Mouse (Mus musculus) ES-CJ7 (cell line): Measurements from ENCODE around the gene Cep128.

Experiments
- DNase-seq: peaks from one replicate; pipeline ENCODE4 v3.0.0; 2011; ENCODE audit warnings: low read depth, low spot score

Cep128 gene

GRCm38 (mm10) chr12:90971156-90971555 is 413.1 kb downstream of the Cep128 start:
- DNase-seq: no peak

GRCm38 (mm10) chr12:90961386-90962017 is 422.7 kb downstream of the Cep128 start:
- no peak for DNase-seq

- DNase-seq: no peak
Observed at GRCm38 (mm10) chr12:90954740-90955473, 429.3 kb downstream of the Cep128 start.
